Mouse (Mus musculus): ENCODE measurements around the gene Plagl1.

GRCm38 (mm10) chr10:13028215-13028614 is 32.1 kb upstream of the Plagl1 start:
- TF ChIP-seq CTCF (IDR thresholded peaks at IDR 0.05; ENCODE audit: borderline replicate concordance, control insufficient read depth, extremely low read depth, insufficient read depth, low read length, poor library complexity), result no peak
- no peak for TF ChIP-seq POLR2A (IDR thresholded peaks at IDR 0.05; ENCODE audit: control insufficient read depth, extremely low read depth, insufficient read depth, low read length, poor library complexity)
